Mouse (Mus musculus) forebrain, embryonic 11.5 days (tissue): Measurements from ENCODE around the gene Mex3d. TPM values are rescaled to one million over a fixed set of nuclear protein-coding genes. Genes with fewer than 3 reads are reported as not detected.
A peak's percentile ranks its signal among the peaks of the same experiment; 100 is the strongest.

Source experiments
- ATAC-seq: fragments of 200-750 bp; cut with Nextera tagmentation; replicated peaks from 2 replicates; pipeline ENCODE4 v1.8.0; 2017; ENCODE audit warnings: moderate TSS enrichment; ENCODE audit not compliant: low FRiP score
- DNase-seq: peaks from one replicate; pipeline ENCODE4 v3.0.0-alpha.2; 2017; ENCODE audit warnings: low spot score
- H3K27ac ChIP-seq: fragments of 300-500 bp; sonication (generic); 2 replicates; pipeline ENCODE4 v1.5.1; 2014; ENCODE audit warnings: low read depth, low read length
- H3K27me3 ChIP-seq: fragments of 300-500 bp; sonication (generic); 2 replicates; pipeline ENCODE4 v1.6.1; 2014; ENCODE audit warnings: mild to moderate bottlenecking, low read length, mixed read lengths; ENCODE audit not compliant: control insufficient read depth, insufficient read depth
- H3K36me3 ChIP-seq: fragments of 300-500 bp; sonication (generic); 2 replicates; pipeline ENCODE4 v1.6.1; 2014; ENCODE audit warnings: mild to moderate bottlenecking, low read length, moderate library complexity, mixed read lengths; ENCODE audit not compliant: control insufficient read depth, insufficient read depth
- H3K4me1 ChIP-seq: fragments of 300-500 bp; sonication (generic); replicated peaks from 2 replicates; pipeline ENCODE4 v1.6.1; 2014; ENCODE audit warnings: low read length, mixed read lengths; ENCODE audit not compliant: control insufficient read depth, insufficient read depth
- H3K4me2 ChIP-seq: fragments of 300-500 bp; sonication (generic); 2 replicates; pipeline ENCODE4 v1.6.1; 2014; ENCODE audit warnings: low read depth, mild to moderate bottlenecking, low read length, moderate library complexity, mixed read lengths; ENCODE audit not compliant: severe bottlenecking
- H3K4me3 ChIP-seq: fragments of 300-500 bp; sonication (generic); 2 replicates; pipeline ENCODE4 v1.5.1; 2014; ENCODE audit warnings: low read depth, low read length
- H3K9ac ChIP-seq: fragments of 300-500 bp; sonication (generic); 2 replicates; pipeline ENCODE4 v1.6.1; 2014; ENCODE audit warnings: low read length
- H3K9me3 ChIP-seq: fragments of 300-500 bp; sonication (generic); 2 replicates; pipeline ENCODE4 v1.6.1; 2016; ENCODE audit warnings: low read length, mixed read lengths; ENCODE audit not compliant: control insufficient read depth
- WGBS: fragments of 180-500 bp; shearing (Covaris S2); extraction: QIAGEN DNeasy Blood & Tissue Kit; methylation state at CpG from one replicate; pipeline ENCODE4 v1.1.7; 2014; 5-methylcytosine and 5-hydroxymethylcytosine counted together
- microRNA-seq: library from miRNA; unstranded; fragments of <30 nt; microRNA quantifications from one replicate; pipeline ENCODE4, GENCODE M21; 2016; ENCODE audit not compliant: insufficient number of aligned reads
- polyA plus RNA-seq: library from polyadenylated mRNA; unstranded; fragments of >200 nt; fragmentation: Nextera tagmentation; extraction: Ambion mirVana; gene quantifications from 2 replicates; pipeline ENCODE4 v1.2.1, GENCODE M21; 2014

The Mex3d gene
- polyA plus RNA-seq, 1 experiment from 2014 or later: 13.3 TPM

GRCm38 (mm10) chr10:80331636-80332524, 55.6 kb downstream of the Mex3d start:
- 75% methylated on average over 10 of the region's 10 CpGs for WGBS
- DNase-seq (no peak), ATAC-seq (no peak)
- H3K4me3 ChIP-seq: no peak overlapping the region
- no peaks in the 10 kb centered on the region for H3K9me3 ChIP-seq
- no peak overlapping the region; the same call in 1 of the 2 replicates for H3K9ac ChIP-seq
- no peak overlapping the region for H3K4me2 ChIP-seq
- H3K27ac ChIP-seq: no peak overlapping the region
- H3K4me1 ChIP-seq: peaks cover 7% of the 10 kb centered on the region
- H3K27me3 ChIP-seq: peaks cover 2% of the 10 kb centered on the region
- no peaks in the 10 kb centered on the region for H3K36me3 ChIP-seq

GRCm38 (mm10) chr10:80330888-80331287, 56.6 kb downstream of the Mex3d start:
- H3K9me3 ChIP-seq: no peaks in the 10 kb centered on the region
- H3K27ac ChIP-seq: no peak overlapping the region
- peaks cover 7% of the 10 kb centered on the region for H3K4me1 ChIP-seq
- H3K4me2 ChIP-seq: peak overlapping the region; percentile 96; the same call in 1 of the 2 replicates
- no peak for DNase-seq
- 81% methylated on average over 2 of the region's 2 CpGs for WGBS
- H3K36me3 ChIP-seq: no peaks in the 10 kb centered on the region
- no peak overlapping the region for H3K4me3 ChIP-seq
- ATAC-seq: no peak
- H3K9ac ChIP-seq: no peak overlapping the region
- peaks cover 2% of the 10 kb centered on the region for H3K27me3 ChIP-seq

Small RNAs within 50 kb of the gene (microRNA-seq; reads per million reads assigned to microRNA genes)
- not detected for gene Gm22721

Other genes with a start within 250 kb of the Mex3d start
- gene Atp5d, start 249.0 kb downstream of the Mex3d start, polyA plus RNA-seq: 401 and 414 TPM in 2 replicates
- gene Cbarp, start 246.8 kb downstream of the Mex3d start, polyA plus RNA-seq: 10.4 and 15.0 TPM in 2 replicates
- gene Midn, start 239.4 kb downstream of the Mex3d start, polyA plus RNA-seq: 58.3 and 66.4 TPM in 2 replicates
- gene Cirbp, start 221.7 kb downstream of the Mex3d start, polyA plus RNA-seq: 82.0 and 83.4 TPM in 2 replicates
- 6.4 and 8.3 TPM in 2 replicates for gene 1600002K03Rik, start 214.7 kb downstream of the Mex3d start, polyA plus RNA-seq
- gene Efna2, start 208.2 kb downstream of the Mex3d start, polyA plus RNA-seq: 48.8 and 50.7 TPM in 2 replicates
- gene Mum1, start 161.2 kb downstream of the Mex3d start, polyA plus RNA-seq: 75.6 and 79.4 TPM in 2 replicates
- gene Ndufs7, start 138.5 kb downstream of the Mex3d start, polyA plus RNA-seq: 219 and 265 TPM in 2 replicates
- gene Gamt, start 126.6 kb downstream of the Mex3d start, polyA plus RNA-seq: 20.4 and 24.1 TPM in 2 replicates
- 53.2 and 55.4 TPM in 2 replicates for gene Dazap1, start 126.2 kb downstream of the Mex3d start, polyA plus RNA-seq
- gene Rps15, start 95.2 kb downstream of the Mex3d start, polyA plus RNA-seq: 858 and 895 TPM in 2 replicates
- gene Apc2, start 91.7 kb downstream of the Mex3d start, polyA plus RNA-seq: 75.5 and 77.7 TPM in 2 replicates
- gene 2310011J03Rik, start 67.1 kb downstream of the Mex3d start, polyA plus RNA-seq: 39.7 and 45.2 TPM in 2 replicates
- gene Pcsk4, start 58.2 kb downstream of the Mex3d start, polyA plus RNA-seq: 3.8 and 4.5 TPM in 2 replicates
- gene Reep6, start 57.7 kb downstream of the Mex3d start, polyA plus RNA-seq: 7.0 and 8.0 TPM in 2 replicates
- gene Adamtsl5, start 39.2 kb downstream of the Mex3d start, polyA plus RNA-seq: 0.51 and 0.76 TPM in 2 replicates
- 0.36 and 0.87 TPM in 2 replicates for gene Plk5, start 31.2 kb downstream of the Mex3d start, polyA plus RNA-seq
- 276 and 322 TPM in 2 replicates for gene Mbd3, start 11.9 kb upstream of the Mex3d start, polyA plus RNA-seq
- gene Uqcr11, start 19.2 kb upstream of the Mex3d start, polyA plus RNA-seq: 430 and 504 TPM in 2 replicates
- 237 and 256 TPM in 2 replicates for gene Tcf3, start 46.0 kb upstream of the Mex3d start, polyA plus RNA-seq
- gene Onecut3, start 107.2 kb upstream of the Mex3d start, polyA plus RNA-seq: 0.49 and 0.53 TPM in 2 replicates
- 0.35 and 0.59 TPM in 2 replicates for gene Atp8b3, start 151.5 kb upstream of the Mex3d start, polyA plus RNA-seq
- 34.9 and 37.1 TPM in 2 replicates for gene Rexo1, start 173.9 kb upstream of the Mex3d start, polyA plus RNA-seq
- 5.9 and 7.7 TPM in 2 replicates for gene Klf16, start 189.7 kb upstream of the Mex3d start, polyA plus RNA-seq
- gene Abhd17a, start 202.7 kb upstream of the Mex3d start, polyA plus RNA-seq: 94.6 and 121 TPM in 2 replicates
- 67.7 and 78.5 TPM in 2 replicates for gene Scamp4, start 215.2 kb upstream of the Mex3d start, polyA plus RNA-seq
- gene Adat3, start 215.2 kb upstream of the Mex3d start, polyA plus RNA-seq: 7.6 and 9.5 TPM in 2 replicates
- gene Gm49322, start 218.4 kb upstream of the Mex3d start, polyA plus RNA-seq: 3.6 and 4.7 TPM in 2 replicates
- gene Csnk1g2, start 235.2 kb upstream of the Mex3d start, polyA plus RNA-seq: 134 TPM in 2 replicates